Mouse (Mus musculus): ENCODE results near the gene Lrrc59.

DNA sequence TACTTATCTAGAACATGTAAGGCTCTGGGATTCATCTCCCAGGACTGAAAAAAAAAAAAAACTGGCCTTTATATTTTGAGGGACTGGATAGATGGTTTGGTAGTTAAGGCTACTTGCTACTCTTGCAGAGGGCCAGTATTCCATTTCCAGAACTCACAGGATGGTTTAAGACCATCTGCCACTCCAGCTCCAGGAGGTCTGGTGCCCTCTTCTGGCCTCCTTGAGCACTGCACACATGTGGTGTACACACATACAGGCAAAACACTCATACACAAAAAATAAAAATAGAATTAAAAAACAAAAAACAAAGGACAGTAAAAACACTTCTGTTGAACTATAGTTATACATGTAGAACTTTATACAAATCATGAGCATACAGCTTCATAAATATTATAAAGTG, 51.1 kb downstream of the Lrrc59 start:
- TF ChIP-seq ZNF384 (IDR thresholded peaks at IDR 0.05; ENCODE audit: low read depth, low read length) (no peak), MAFK (IDR thresholded peaks at IDR 0.05; ENCODE audit: insufficient read depth, low read depth, low read length) (no peak)

All from ES-E14 (cell line).